Mouse (Mus musculus): ENCODE measurements around the gene Mst1. TPM values are rescaled to one million over a fixed set of nuclear protein-coding genes. Genes with fewer than 3 reads are reported as not detected.

Mst1 gene
- polyA plus RNA-seq, 1 experiment from 2014 or later = 0.28 TPM

GRCm38 (mm10) chr9:108065491-108066011 lies 14.7 kb upstream of the Mst1 start:
- DNase-seq (ENCODE audit: low spot score) (peak; percentile 73), ATAC-seq (replicated peaks; ENCODE audit: low FRiP score) (no peak)
- Histone ChIP-seq H3K27ac (ENCODE audit: low read depth, low read length) (no peak overlapping the region), H3K36me3 (ENCODE audit: control insufficient read depth, insufficient read depth, low read length) (no peaks in the 10 kb centered on the region), H3K4me2 (ENCODE audit: low read depth, low read length, severe bottlenecking) (no peak overlapping the region), H3K27me3 (ENCODE audit: control insufficient read depth, insufficient read depth, low read length) (no peaks in the 10 kb centered on the region), H3K9ac (ENCODE audit: low read length) (no peak overlapping the region), H3K4me1 (replicated peaks; ENCODE audit: control insufficient read depth, insufficient read depth, low read length) (no peaks in the 10 kb centered on the region), H3K4me3 (ENCODE audit: low read depth, low read length) (no peak overlapping the region), H3K9me3 (ENCODE audit: control insufficient read depth, low read length) (no peaks in the 10 kb centered on the region)
- 45% methylated on average over 5 of the region's 5 CpGs for WGBS

GRCm38 (mm10) chr9:108067199-108067598 lies 13.0 kb upstream of the Mst1 start:
- DNase-seq (ENCODE audit: low spot score) = no peak
- Histone ChIP-seq H3K9me3 (ENCODE audit: control insufficient read depth, low read length) (no peaks in the 10 kb centered on the region), H3K27me3 (ENCODE audit: control insufficient read depth, insufficient read depth, low read length) (no peaks in the 10 kb centered on the region), H3K27ac (ENCODE audit: low read depth, low read length) (no peak overlapping the region), H3K9ac (ENCODE audit: low read length) (no peak overlapping the region), H3K4me3 (ENCODE audit: low read depth, low read length) (no peak overlapping the region), H3K4me1 (replicated peaks; ENCODE audit: control insufficient read depth, insufficient read depth, low read length) (no peaks in the 10 kb centered on the region), H3K36me3 (ENCODE audit: control insufficient read depth, insufficient read depth, low read length) (no peaks in the 10 kb centered on the region), H3K4me2 (ENCODE audit: low read depth, low read length, severe bottlenecking) (no peak overlapping the region)
- ATAC-seq (replicated peaks; ENCODE audit: low FRiP score) = no peak
- WGBS = 86% methylated on average over 7 of the region's 7 CpGs

GRCm38 (mm10) chr9:108067900-108068299 lies 12.3 kb upstream of the Mst1 start:
- Histone ChIP-seq H3K4me2 (ENCODE audit: low read depth, low read length, severe bottlenecking) (no peak overlapping the region), H3K9ac (ENCODE audit: low read length) (no peak overlapping the region), H3K27ac (ENCODE audit: low read depth, low read length) (no peak overlapping the region), H3K4me3 (ENCODE audit: low read depth, low read length) (no peak overlapping the region), H3K27me3 (ENCODE audit: control insufficient read depth, insufficient read depth, low read length) (no peaks in the 10 kb centered on the region), H3K4me1 (replicated peaks; ENCODE audit: control insufficient read depth, insufficient read depth, low read length) (0 out of 2 replicates have a peak, but pooled peaks cover 1% of the 10 kb centered on the region), H3K9me3 (ENCODE audit: control insufficient read depth, low read length) (no peaks in the 10 kb centered on the region), H3K36me3 (ENCODE audit: control insufficient read depth, insufficient read depth, low read length) (no peaks in the 10 kb centered on the region)
- DNase-seq (ENCODE audit: low spot score) (peak; percentile 91), ATAC-seq (replicated peaks; ENCODE audit: low FRiP score) (peak; percentile 16; the same call in 1 of the 2 replicates)
- 21% methylated on average over 8 of the region's 8 CpGs for WGBS

GRCm38 (mm10) chr9:108069007-108069406 lies 11.2 kb upstream of the Mst1 start:
- WGBS = 93% methylated on average over 9 of the region's 9 CpGs

GRCm38 (mm10) chr9:108069529-108069928 lies 10.7 kb upstream of the Mst1 start:
- no peaks in the 10 kb centered on the region for H3K27me3 ChIP-seq (ENCODE audit: control insufficient read depth, insufficient read depth, low read length)
- DNase-seq (ENCODE audit: low spot score) (no peak), ATAC-seq (replicated peaks; ENCODE audit: low FRiP score) (no peak)
- H3K27ac ChIP-seq (ENCODE audit: low read depth, low read length) = no peak overlapping the region
- H3K36me3 ChIP-seq (ENCODE audit: control insufficient read depth, insufficient read depth, low read length) = no peaks in the 10 kb centered on the region
- H3K9me3 ChIP-seq (ENCODE audit: control insufficient read depth, low read length) = no peaks in the 10 kb centered on the region
- 0 out of 2 replicates have a peak, but pooled peaks cover 1% of the 10 kb centered on the region for H3K4me1 ChIP-seq (replicated peaks; ENCODE audit: control insufficient read depth, insufficient read depth, low read length)
- no peak overlapping the region for H3K4me2 ChIP-seq (ENCODE audit: low read depth, low read length, severe bottlenecking)
- H3K4me3 ChIP-seq (ENCODE audit: low read depth, low read length) = no peak overlapping the region
- 95% methylated on average over 7 of the region's 7 CpGs for WGBS
- no peak overlapping the region for H3K9ac ChIP-seq (ENCODE audit: low read length)

More at GRCm38 (mm10) chr9:108069007-108069406, 11.2 kb upstream of the Mst1 start:
- 0 out of 2 replicates have a peak, but pooled peaks cover 1% of the 10 kb centered on the region for H3K4me1 ChIP-seq (replicated peaks; ENCODE audit: control insufficient read depth, insufficient read depth, low read length)
- H3K27ac ChIP-seq (ENCODE audit: low read depth, low read length) = no peak overlapping the region
- DNase-seq (ENCODE audit: low spot score) = no peak
- H3K4me3 ChIP-seq (ENCODE audit: low read depth, low read length) = no peak overlapping the region
- H3K4me2 ChIP-seq (ENCODE audit: low read depth, low read length, severe bottlenecking) = no peak overlapping the region
- H3K9ac ChIP-seq (ENCODE audit: low read length) = no peak overlapping the region
- no peaks in the 10 kb centered on the region for H3K27me3 ChIP-seq (ENCODE audit: control insufficient read depth, insufficient read depth, low read length)
- no peaks in the 10 kb centered on the region for H3K9me3 ChIP-seq (ENCODE audit: control insufficient read depth, low read length)
- no peaks in the 10 kb centered on the region for H3K36me3 ChIP-seq (ENCODE audit: control insufficient read depth, insufficient read depth, low read length)
- ATAC-seq (replicated peaks; ENCODE audit: low FRiP score) = no peak

- Histone ChIP-seq H3K9ac (ENCODE audit: low read length) (no peak overlapping the region), H3K27ac (ENCODE audit: low read depth, low read length) (no peak overlapping the region), H3K4me2 (ENCODE audit: low read depth, low read length, severe bottlenecking) (no peak overlapping the region), H3K27me3 (ENCODE audit: control insufficient read depth, insufficient read depth, low read length) (no peaks in the 10 kb centered on the region), H3K4me1 (replicated peaks; ENCODE audit: control insufficient read depth, insufficient read depth, low read length) (0 out of 2 replicates have a peak, but pooled peaks cover 1% of the 10 kb centered on the region), H3K9me3 (ENCODE audit: control insufficient read depth, low read length) (no peaks in the 10 kb centered on the region), H3K4me3 (ENCODE audit: low read depth, low read length) (no peak overlapping the region), H3K36me3 (ENCODE audit: control insufficient read depth, insufficient read depth, low read length) (no peaks in the 10 kb centered on the region)
- WGBS = 90% methylated on average over 4 of the region's 4 CpGs
- DNase-seq (ENCODE audit: low spot score) (no peak), ATAC-seq (replicated peaks; ENCODE audit: low FRiP score) (no peak)
Observed at GRCm38 (mm10) chr9:108071801-108072200, 8.4 kb upstream of the Mst1 start.

- Histone ChIP-seq H3K36me3 (ENCODE audit: control insufficient read depth, insufficient read depth, low read length) (no peaks in the 10 kb centered on the region), H3K4me2 (ENCODE audit: low read depth, low read length, severe bottlenecking) (no peak overlapping the region), H3K27ac (ENCODE audit: low read depth, low read length) (no peak overlapping the region), H3K4me1 (replicated peaks; ENCODE audit: control insufficient read depth, insufficient read depth, low read length) (0 out of 2 replicates have a peak, but pooled peaks cover 1% of the 10 kb centered on the region), H3K9me3 (ENCODE audit: control insufficient read depth, low read length) (no peaks in the 10 kb centered on the region), H3K9ac (ENCODE audit: low read length) (no peak overlapping the region), H3K4me3 (ENCODE audit: low read depth, low read length) (no peak overlapping the region), H3K27me3 (ENCODE audit: control insufficient read depth, insufficient read depth, low read length) (no peaks in the 10 kb centered on the region)
- WGBS = 63% methylated on average over 9 of the region's 9 CpGs
- DNase-seq (ENCODE audit: low spot score) (no peak), ATAC-seq (replicated peaks; ENCODE audit: low FRiP score) (no peak)
Observed at GRCm38 (mm10) chr9:108072481-108072924, 7.7 kb upstream of the Mst1 start.

GRCm38 (mm10) chr9:108073141-108073930 lies 6.9 kb upstream of the Mst1 start:
- Histone ChIP-seq H3K9me3 (ENCODE audit: control insufficient read depth, low read length) (no peaks in the 10 kb centered on the region), H3K4me3 (ENCODE audit: low read depth, low read length) (no peak overlapping the region), H3K9ac (ENCODE audit: low read length) (no peak overlapping the region), H3K36me3 (ENCODE audit: control insufficient read depth, insufficient read depth, low read length) (no peaks in the 10 kb centered on the region), H3K27ac (ENCODE audit: low read depth, low read length) (no peak overlapping the region), H3K4me2 (ENCODE audit: low read depth, low read length, severe bottlenecking) (no peak overlapping the region), H3K4me1 (replicated peaks; ENCODE audit: control insufficient read depth, insufficient read depth, low read length) (peaks cover 3% of the 10 kb centered on the region; the same call in 1 of the 2 replicates), H3K27me3 (ENCODE audit: control insufficient read depth, insufficient read depth, low read length) (no peaks in the 10 kb centered on the region)
- ATAC-seq (replicated peaks; ENCODE audit: low FRiP score) (no peak), DNase-seq (ENCODE audit: low spot score) (no peak)
- WGBS = 63% methylated on average over 7 of the region's 7 CpGs

All from forebrain, embryonic 11.5 days (tissue).